Mouse (Mus musculus): Measurements from ENCODE around the gene Papln. TPM values are rescaled to one million over a fixed set of nuclear protein-coding genes. Genes with fewer than 3 reads are reported as not detected.

The Papln gene
- polyA plus RNA-seq, 1 experiment from 2014 or later, result 3.7 TPM

- Histone ChIP-seq H3K9me3 (replicated peaks; ENCODE audit: low read length) (no peaks in the 10 kb centered on the region), H3K9ac (ENCODE audit: low read depth, low read length) (no peak overlapping the region), H3K4me1 (replicated peaks; ENCODE audit: insufficient read depth, low read length) (no peaks in the 10 kb centered on the region), H3K36me3 (ENCODE audit: insufficient read depth, low read length) (peaks cover 21% of the 10 kb centered on the region; the same call in 1 of the 2 replicates), H3K27ac (no peak overlapping the region), H3K4me3 (replicated peaks; ENCODE audit: low read depth, low read length) (no peak overlapping the region), H3K27me3 (ENCODE audit: insufficient read depth, low read length) (no peaks in the 10 kb centered on the region), H3K4me2 (ENCODE audit: low read length) (no peak overlapping the region)
- WGBS, result 99% methylated on average over 3 of the region's 3 CpGs
- ATAC-seq (replicated peaks; ENCODE audit: low FRiP score, low read depth) (no peak), DNase-seq (ENCODE audit: low spot score) (no peak)
- TF ChIP-seq CTCF (IDR thresholded peaks at IDR 0.05; ENCODE audit: low read depth), result no peak
These were observed 70.5 kb downstream of the Papln start for GRCm38 (mm10) chr12:83833979-83834378.

GRCm38 (mm10) chr12:83841409-83842190 is 78.2 kb downstream of the Papln start:
- ATAC-seq (replicated peaks; ENCODE audit: low FRiP score, low read depth) (no peak), DNase-seq (ENCODE audit: low spot score) (no peak)
- no peak for TF ChIP-seq CTCF (IDR thresholded peaks at IDR 0.05; ENCODE audit: low read depth)
- Histone ChIP-seq H3K27me3 (ENCODE audit: insufficient read depth, low read length) (no peaks in the 10 kb centered on the region), H3K27ac (no peak overlapping the region), H3K4me1 (replicated peaks; ENCODE audit: insufficient read depth, low read length) (no peaks in the 10 kb centered on the region), H3K4me2 (ENCODE audit: low read length) (no peak overlapping the region), H3K9me3 (replicated peaks; ENCODE audit: low read length) (no peaks in the 10 kb centered on the region), H3K4me3 (replicated peaks; ENCODE audit: low read depth, low read length) (no peak overlapping the region), H3K36me3 (ENCODE audit: insufficient read depth, low read length) (peaks cover 20% of the 10 kb centered on the region; the same call in 1 of the 2 replicates), H3K9ac (ENCODE audit: low read depth, low read length) (no peak overlapping the region)
- 91% methylated on average over 10 of the region's 10 CpGs for WGBS

Other genes with a start within 250 kb of the Papln start
- gene Dcaf4, start 243.2 kb upstream of the Papln start, polyA plus RNA-seq (2015; fragmentation: Nextera tagmentation; extraction: Ambion mirVana), result 19.8 and 20.6 TPM in 2 replicates
- gene Zfyve1, start 166.4 kb upstream of the Papln start, polyA plus RNA-seq (2015; fragmentation: Nextera tagmentation; extraction: Ambion mirVana), result 11.9 and 14.0 TPM in 2 replicates
- gene Rbm25, start 132.4 kb upstream of the Papln start, polyA plus RNA-seq (2015; fragmentation: Nextera tagmentation; extraction: Ambion mirVana), result 196 and 199 TPM in 2 replicates
- 59.5 and 64.3 TPM in 2 replicates for gene Psen1, start 75.5 kb upstream of the Papln start, polyA plus RNA-seq (2015; fragmentation: Nextera tagmentation; extraction: Ambion mirVana)
- gene Numb, start 158.3 kb downstream of the Papln start, polyA plus RNA-seq (2015; fragmentation: Nextera tagmentation; extraction: Ambion mirVana), result 28.7 and 31.5 TPM in 2 replicates
- 12.3 and 13.0 TPM in 2 replicates for gene Riox1, start 187.0 kb downstream of the Papln start, polyA plus RNA-seq (2015; fragmentation: Nextera tagmentation; extraction: Ambion mirVana)
- not detected in 2 replicates for gene Heatr4, start 221.2 kb downstream of the Papln start, polyA plus RNA-seq (2015; fragmentation: Nextera tagmentation; extraction: Ambion mirVana)
- gene Acot2, start 224.2 kb downstream of the Papln start, polyA plus RNA-seq (2015; fragmentation: Nextera tagmentation; extraction: Ambion mirVana), result 64.8 and 71.9 TPM in 2 replicates
- gene Acot1, start 245.9 kb downstream of the Papln start, polyA plus RNA-seq (2015; fragmentation: Nextera tagmentation; extraction: Ambion mirVana), result 176 and 184 TPM in 2 replicates